Mouse (Mus musculus): Measurements from ENCODE around the gene Calr3. TPM values are rescaled to one million over a fixed set of nuclear protein-coding genes. Genes with fewer than 3 reads are reported as not detected.

The Calr3 gene
- polyA plus RNA-seq, 1 experiment from 2014 or later, result 0.82 TPM

GRCm38 (mm10) chr8:72421362-72422335 lies 22.0 kb downstream of the Calr3 start, which contains the start of gene Eps15l1:
Eps15l1 (minus strand) TSS chr8:72421460.
- 1% methylated on average over 48 of the region's 48 CpGs for WGBS (ENCODE audit: insufficient replicate concordance)
- ATAC-seq (replicated peaks; ENCODE audit: insufficient number of reproducible peaks, low FRiP score, low TSS enrichment), result peak; percentile 97
- no peaks in the 10 kb centered on the region for H3K36me3 ChIP-seq (ENCODE audit: control insufficient read depth, insufficient read depth, low read length)
- H3K27ac ChIP-seq (ENCODE audit: low read depth, low read length), result peak within 1 kb of the TSS; percentile 90
- no peaks in the 10 kb centered on the region for H3K9me3 ChIP-seq (replicated peaks; ENCODE audit: control insufficient read depth, low read length)
- H3K4me1 ChIP-seq (ENCODE audit: control insufficient read depth, insufficient read depth, low read length), result peaks cover 30% of the 10 kb centered on the region
- peak within 1 kb of the TSS; percentile 89 for H3K4me3 ChIP-seq (ENCODE audit: low read depth, low read length)
- H3K9ac ChIP-seq (ENCODE audit: low read depth, low read length), result peak within 1 kb of the TSS; percentile 89
- no peaks in the 10 kb centered on the region for H3K27me3 ChIP-seq (ENCODE audit: control insufficient read depth, insufficient read depth, low read length)
- H3K4me2 ChIP-seq, result peak within 1 kb of the TSS; percentile 86

GRCm38 (mm10) chr8:72420571-72421361 lies 22.9 kb downstream of the Calr3 start:
- peaks cover 38% of the 10 kb centered on the region for H3K4me1 ChIP-seq (ENCODE audit: control insufficient read depth, insufficient read depth, low read length)
- peak overlapping the region; percentile 89 for H3K4me3 ChIP-seq (ENCODE audit: low read depth, low read length)
- no peaks in the 10 kb centered on the region for H3K36me3 ChIP-seq (ENCODE audit: control insufficient read depth, insufficient read depth, low read length)
- H3K27me3 ChIP-seq (ENCODE audit: control insufficient read depth, insufficient read depth, low read length), result no peaks in the 10 kb centered on the region
- 1% methylated on average over 64 of the region's 73 CpGs for WGBS (ENCODE audit: insufficient replicate concordance)
- peak overlapping the region; percentile 89 for H3K9ac ChIP-seq (ENCODE audit: low read depth, low read length)
- H3K4me2 ChIP-seq, result peak overlapping the region; percentile 86
- H3K27ac ChIP-seq (ENCODE audit: low read depth, low read length), result peak overlapping the region; percentile 90
- peak; percentile 50 for ATAC-seq (replicated peaks; ENCODE audit: insufficient number of reproducible peaks, low FRiP score, low TSS enrichment)
- H3K9me3 ChIP-seq (replicated peaks; ENCODE audit: control insufficient read depth, low read length), result no peaks in the 10 kb centered on the region

DNA sequence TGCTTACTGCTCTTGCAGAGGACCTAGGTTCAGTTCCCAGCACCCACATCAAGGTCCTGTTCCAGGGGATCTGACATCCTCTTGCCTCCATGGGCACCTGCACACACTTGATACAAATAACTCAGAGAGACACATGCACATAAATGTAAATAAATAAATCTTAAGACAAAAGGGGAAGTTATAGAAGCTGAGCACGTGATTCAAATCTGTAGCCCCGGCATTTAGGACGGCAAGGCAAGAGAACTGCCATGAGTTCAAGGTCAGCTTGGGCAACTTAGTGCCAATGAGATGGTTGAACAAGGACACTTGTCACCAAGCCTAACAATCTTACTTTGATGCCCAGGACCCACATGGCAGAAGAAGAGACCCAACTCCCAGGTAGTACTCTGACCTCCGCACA lies 25.6 kb downstream of the Calr3 start:
- no peak overlapping the region for H3K4me3 ChIP-seq (ENCODE audit: low read depth, low read length)
- 95% methylated on average over 4 of the region's 4 CpGs for WGBS (ENCODE audit: insufficient replicate concordance)
- peaks cover 59% of the 10 kb centered on the region for H3K4me1 ChIP-seq (ENCODE audit: control insufficient read depth, insufficient read depth, low read length)
- H3K27ac ChIP-seq (ENCODE audit: low read depth, low read length), result no peak overlapping the region
- H3K9me3 ChIP-seq (replicated peaks; ENCODE audit: control insufficient read depth, low read length), result no peaks in the 10 kb centered on the region
- no peak for ATAC-seq (replicated peaks; ENCODE audit: insufficient number of reproducible peaks, low FRiP score, low TSS enrichment)
- no peak overlapping the region for H3K4me2 ChIP-seq
- no peaks in the 10 kb centered on the region for H3K36me3 ChIP-seq (ENCODE audit: control insufficient read depth, insufficient read depth, low read length)
- H3K27me3 ChIP-seq (ENCODE audit: control insufficient read depth, insufficient read depth, low read length), result no peaks in the 10 kb centered on the region
- no peak overlapping the region for H3K9ac ChIP-seq (ENCODE audit: low read depth, low read length)

DNA sequence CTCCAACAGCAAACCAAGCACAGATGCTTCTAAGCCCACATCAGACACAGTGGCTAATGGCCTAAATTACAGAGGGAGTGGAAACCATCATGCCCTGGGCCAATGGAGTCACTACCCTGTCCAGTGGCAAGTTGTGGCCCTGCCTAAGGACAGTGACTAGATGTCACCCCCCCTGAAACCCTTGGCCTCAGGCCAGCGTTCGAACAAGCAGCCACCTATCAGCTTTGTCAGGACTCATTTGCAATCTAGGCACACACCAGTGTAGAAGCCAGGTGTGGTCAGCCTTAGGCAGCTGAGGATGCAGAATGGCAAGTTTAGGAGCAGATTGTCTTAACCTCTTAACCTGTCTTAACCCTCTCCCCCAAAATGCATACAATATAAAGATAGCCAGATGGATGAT lies 28.4 kb downstream of the Calr3 start:
- no peak for ATAC-seq (replicated peaks; ENCODE audit: insufficient number of reproducible peaks, low FRiP score, low TSS enrichment)
- Histone ChIP-seq H3K4me1 (ENCODE audit: control insufficient read depth, insufficient read depth, low read length) (peaks cover 67% of the 10 kb centered on the region), H3K9me3 (replicated peaks; ENCODE audit: control insufficient read depth, low read length) (no peaks in the 10 kb centered on the region), H3K9ac (ENCODE audit: low read depth, low read length) (no peak overlapping the region; the same call in 1 of the 2 replicates), H3K27ac (ENCODE audit: low read depth, low read length) (no peak overlapping the region), H3K36me3 (ENCODE audit: control insufficient read depth, insufficient read depth, low read length) (no peaks in the 10 kb centered on the region), H3K4me3 (ENCODE audit: low read depth, low read length) (no peak overlapping the region), H3K4me2 (no peak overlapping the region), H3K27me3 (ENCODE audit: control insufficient read depth, insufficient read depth, low read length) (no peaks in the 10 kb centered on the region)
- WGBS (ENCODE audit: insufficient replicate concordance), result 67% methylated on average over 2 of the region's 2 CpGs

- Histone ChIP-seq H3K4me2 (peak overlapping the region; percentile 20; the same call in 1 of the 2 replicates), H3K4me3 (ENCODE audit: low read depth, low read length) (no peak overlapping the region), H3K27ac (ENCODE audit: low read depth, low read length) (0 out of 2 replicates have a peak overlapping the region, but pooled peaks have one; percentile 54), H3K27me3 (ENCODE audit: control insufficient read depth, insufficient read depth, low read length) (no peaks in the 10 kb centered on the region), H3K4me1 (ENCODE audit: control insufficient read depth, insufficient read depth, low read length) (peaks cover 61% of the 10 kb centered on the region), H3K9me3 (replicated peaks; ENCODE audit: control insufficient read depth, low read length) (no peaks in the 10 kb centered on the region), H3K9ac (ENCODE audit: low read depth, low read length) (no peak overlapping the region), H3K36me3 (ENCODE audit: control insufficient read depth, insufficient read depth, low read length) (no peaks in the 10 kb centered on the region)
- ATAC-seq (replicated peaks; ENCODE audit: insufficient number of reproducible peaks, low FRiP score, low TSS enrichment), result peak; percentile 84
- WGBS (ENCODE audit: insufficient replicate concordance), result 59% methylated on average over 7 of the region's 7 CpGs
These were observed 29.8 kb downstream of the Calr3 start for GRCm38 (mm10) chr8:72413839-72414238.

DNA sequence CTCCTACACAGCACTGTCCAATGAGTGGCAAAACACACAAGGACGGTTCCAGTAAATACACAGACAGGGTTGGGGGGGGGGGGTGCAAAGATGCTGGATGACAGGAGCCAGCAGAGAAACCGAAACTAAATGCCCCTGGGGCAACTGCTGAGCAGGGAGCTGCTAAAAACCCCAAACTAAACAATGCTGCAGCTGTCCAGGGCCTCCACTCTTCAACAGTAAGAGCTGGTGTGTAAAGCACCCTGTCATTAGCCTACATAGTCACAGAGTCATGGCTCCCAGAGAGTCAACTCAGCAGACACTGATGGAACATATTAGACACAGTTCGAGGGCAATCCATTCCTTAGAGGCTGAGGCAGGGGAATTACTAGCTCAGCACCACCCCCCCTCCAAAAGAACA lies 34.2 kb downstream of the Calr3 start:
- H3K9me3 ChIP-seq (replicated peaks; ENCODE audit: control insufficient read depth, low read length), result no peaks in the 10 kb centered on the region
- ATAC-seq (replicated peaks; ENCODE audit: insufficient number of reproducible peaks, low FRiP score, low TSS enrichment), result no peak
- peaks cover 22% of the 10 kb centered on the region for H3K4me1 ChIP-seq (ENCODE audit: control insufficient read depth, insufficient read depth, low read length)
- no peak overlapping the region for H3K27ac ChIP-seq (ENCODE audit: low read depth, low read length)
- WGBS (ENCODE audit: insufficient replicate concordance), result 72% methylated on average over 3 of the region's 3 CpGs
- H3K4me2 ChIP-seq, result no peak overlapping the region
- no peak overlapping the region for H3K9ac ChIP-seq (ENCODE audit: low read depth, low read length)
- H3K4me3 ChIP-seq (ENCODE audit: low read depth, low read length), result no peak overlapping the region
- no peaks in the 10 kb centered on the region for H3K27me3 ChIP-seq (ENCODE audit: control insufficient read depth, insufficient read depth, low read length)
- no peaks in the 10 kb centered on the region for H3K36me3 ChIP-seq (ENCODE audit: control insufficient read depth, insufficient read depth, low read length)

- Histone ChIP-seq H3K9me3 (replicated peaks; ENCODE audit: control insufficient read depth, low read length) (no peaks in the 10 kb centered on the region), H3K4me3 (ENCODE audit: low read depth, low read length) (no peak overlapping the region), H3K27ac (ENCODE audit: low read depth, low read length) (no peak overlapping the region), H3K27me3 (ENCODE audit: control insufficient read depth, insufficient read depth, low read length) (no peaks in the 10 kb centered on the region), H3K36me3 (ENCODE audit: control insufficient read depth, insufficient read depth, low read length) (no peaks in the 10 kb centered on the region), H3K9ac (ENCODE audit: low read depth, low read length) (no peak overlapping the region), H3K4me1 (ENCODE audit: control insufficient read depth, insufficient read depth, low read length) (peaks cover 13% of the 10 kb centered on the region), H3K4me2 (no peak overlapping the region)
- 94% methylated on average over 1 of the region's 1 CpGs for WGBS (ENCODE audit: insufficient replicate concordance)
- no peak for ATAC-seq (replicated peaks; ENCODE audit: insufficient number of reproducible peaks, low FRiP score, low TSS enrichment)
These were observed 35.8 kb downstream of the Calr3 start for GRCm38 (mm10) chr8:72407878-72408277.

- Histone ChIP-seq H3K4me2 (no peak overlapping the region), H3K9me3 (replicated peaks; ENCODE audit: control insufficient read depth, low read length) (no peaks in the 10 kb centered on the region), H3K36me3 (ENCODE audit: control insufficient read depth, insufficient read depth, low read length) (peaks cover 8% of the 10 kb centered on the region), H3K9ac (ENCODE audit: low read depth, low read length) (no peak overlapping the region), H3K4me3 (ENCODE audit: low read depth, low read length) (no peak overlapping the region), H3K4me1 (ENCODE audit: control insufficient read depth, insufficient read depth, low read length) (peaks cover 10% of the 10 kb centered on the region), H3K27ac (ENCODE audit: low read depth, low read length) (no peak overlapping the region), H3K27me3 (ENCODE audit: control insufficient read depth, insufficient read depth, low read length) (no peaks in the 10 kb centered on the region)
- ATAC-seq (replicated peaks; ENCODE audit: insufficient number of reproducible peaks, low FRiP score, low TSS enrichment), result no peak
- 93% methylated on average over 3 of the region's 3 CpGs for WGBS (ENCODE audit: insufficient replicate concordance)
These were observed 40.7 kb downstream of the Calr3 start for GRCm38 (mm10) chr8:72402981-72403380.

Measured in heart, embryonic 11.5 days (tissue).